Mouse (Mus musculus) hindbrain, embryonic 13.5 days (tissue): ENCODE data around the gene Gfap. TPM values are rescaled to one million over a fixed set of nuclear protein-coding genes. Genes with fewer than 3 reads are reported as not detected.

ENCODE experiments used
- ATAC-seq: fragments of 200-750 bp; cut with Nextera tagmentation; 2 replicates; pipeline ENCODE4 v1.8.0; 2017; ENCODE audit warnings: moderate TSS enrichment; ENCODE audit not compliant: low FRiP score
- H3K27ac ChIP-seq: fragments of 300-500 bp; sonication (generic); 2 replicates; pipeline ENCODE4 v1.5.1; 2015; ENCODE audit warnings: inconsistent platforms, mild to moderate bottlenecking, moderate library complexity
- H3K27me3 ChIP-seq: fragments of 300-500 bp; sonication (generic); 2 replicates; pipeline ENCODE4 v1.6.1; 2015; ENCODE audit warnings: mild to moderate bottlenecking, inconsistent platforms
- H3K36me3 ChIP-seq: fragments of 300-500 bp; sonication (generic); 2 replicates; pipeline ENCODE4 v1.6.1; 2015; ENCODE audit warnings: mild to moderate bottlenecking, inconsistent platforms
- H3K4me1 ChIP-seq: fragments of 300-500 bp; sonication (generic); replicated peaks from 2 replicates; pipeline ENCODE4 v1.6.1; 2015; ENCODE audit warnings: inconsistent platforms
- H3K4me2 ChIP-seq: fragments of 300-500 bp; sonication (generic); 2 replicates; pipeline ENCODE4 v1.6.1; 2015; ENCODE audit warnings: inconsistent platforms, mild to moderate bottlenecking, moderate library complexity
- H3K4me3 ChIP-seq: fragments of 300-500 bp; sonication (generic); 2 replicates; pipeline ENCODE4 v1.5.1; 2015; ENCODE audit warnings: mild to moderate bottlenecking, inconsistent platforms
- H3K9ac ChIP-seq: fragments of 300-500 bp; sonication (generic); 2 replicates; pipeline ENCODE4 v1.6.1; 2015; ENCODE audit warnings: mild to moderate bottlenecking, inconsistent platforms
- H3K9me3 ChIP-seq: fragments of 300-500 bp; sonication (generic); 2 replicates; pipeline ENCODE4 v1.6.1; 2016; ENCODE audit warnings: inconsistent platforms
- WGBS: fragments of 180-500 bp; shearing (Covaris S2); methylation state at CpG from one replicate; pipeline ENCODE4 v1.1.7; 2015; 5-methylcytosine and 5-hydroxymethylcytosine counted together
- polyA plus RNA-seq: library from polyadenylated mRNA; unstranded; fragments of >200 nt; fragmentation: Nextera tagmentation; extraction: Ambion mirVana; gene quantifications from 2 replicates; pipeline ENCODE4 v1.2.1, GENCODE M21; 2015

Gene Gfap
- polyA plus RNA-seq, 1 experiment from 2014 or later = 0.18 TPM

DNA sequence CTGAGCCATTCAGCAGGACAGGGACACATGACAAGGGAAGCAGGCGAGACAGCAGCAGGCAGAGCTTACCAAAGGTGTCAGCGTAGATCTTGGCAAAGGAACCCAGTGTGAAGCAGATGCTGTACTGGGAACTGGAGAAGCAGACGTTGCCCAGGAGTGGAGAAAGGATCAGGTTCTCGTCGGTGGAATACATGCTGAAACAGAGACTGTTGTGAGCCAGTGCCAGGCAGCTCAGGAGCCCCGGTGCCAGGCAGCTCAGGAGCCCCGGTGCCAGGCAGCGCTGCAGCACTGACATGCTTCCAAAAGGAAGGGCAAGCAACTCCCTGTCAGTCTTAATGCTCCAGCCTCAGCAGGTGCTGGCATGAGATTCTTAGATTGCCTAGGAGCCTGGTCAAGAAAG is 40.8 kb downstream of the Gfap start:
- Histone ChIP-seq H3K36me3 (peaks cover 91% of the 10 kb centered on the region), H3K4me2 (no peak overlapping the region), H3K27me3 (no peaks in the 10 kb centered on the region), H3K9me3 (no peaks in the 10 kb centered on the region), H3K4me3 (no peak overlapping the region), H3K27ac (no peak overlapping the region), H3K9ac (no peak overlapping the region), H3K4me1 (no peaks in the 10 kb centered on the region)
- 95% methylated on average over 8 of the region's 8 CpGs for WGBS
- no peak for ATAC-seq

DNA sequence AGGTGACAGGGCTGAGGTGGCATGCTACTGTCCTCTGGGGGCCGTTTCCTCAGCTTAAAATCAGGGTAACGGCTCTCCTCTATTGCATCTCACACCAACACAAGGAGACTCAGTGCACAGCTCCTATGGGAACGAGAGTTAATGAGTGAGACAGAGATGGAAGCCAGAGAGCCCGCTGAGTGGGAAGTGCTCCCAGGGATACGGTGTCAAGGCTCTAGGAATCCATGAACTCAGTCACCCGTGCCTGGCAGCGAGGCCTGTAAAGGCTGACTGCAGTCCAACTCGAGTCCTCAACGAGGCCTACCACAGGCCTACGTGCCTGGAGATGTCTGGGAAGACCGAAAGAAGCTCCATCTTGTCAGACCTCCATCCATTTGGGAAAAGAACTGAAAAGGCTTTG is 41.8 kb downstream of the Gfap start:
- Histone ChIP-seq H3K27ac (no peak overlapping the region), H3K27me3 (no peaks in the 10 kb centered on the region), H3K4me2 (no peak overlapping the region), H3K9ac (no peak overlapping the region), H3K4me1 (no peaks in the 10 kb centered on the region), H3K36me3 (peaks cover 97% of the 10 kb centered on the region), H3K4me3 (no peak overlapping the region), H3K9me3 (no peaks in the 10 kb centered on the region)
- 82% methylated on average over 11 of the region's 11 CpGs for WGBS
- no peak for ATAC-seq

DNA sequence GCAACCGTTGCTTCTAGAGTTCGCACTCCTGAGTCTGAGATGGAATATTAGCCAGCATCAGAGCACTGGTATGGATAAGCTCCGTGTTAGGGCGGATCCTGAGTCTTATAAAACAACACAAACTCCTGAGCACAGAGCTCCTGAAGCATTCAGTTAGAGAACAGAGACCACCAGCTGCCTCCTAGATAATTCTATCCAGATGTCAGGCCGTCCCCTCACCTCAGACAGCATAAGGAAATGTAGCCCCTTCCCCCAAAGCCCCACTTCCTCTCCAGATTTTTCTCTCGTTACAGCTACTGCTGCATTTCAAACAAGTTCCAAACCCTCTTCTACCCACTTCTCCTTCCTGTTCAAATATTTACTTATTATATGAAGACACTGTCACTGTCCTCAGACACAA is 44.8 kb downstream of the Gfap start:
- Histone ChIP-seq H3K9me3 (no peaks in the 10 kb centered on the region), H3K27ac (no peak overlapping the region), H3K36me3 (peaks cover 95% of the 10 kb centered on the region), H3K9ac (no peak overlapping the region), H3K4me2 (no peak overlapping the region), H3K27me3 (no peaks in the 10 kb centered on the region), H3K4me3 (no peak overlapping the region), H3K4me1 (no peaks in the 10 kb centered on the region)
- no peak for ATAC-seq
- 86% methylated on average over 6 of the region's 6 CpGs for WGBS

DNA sequence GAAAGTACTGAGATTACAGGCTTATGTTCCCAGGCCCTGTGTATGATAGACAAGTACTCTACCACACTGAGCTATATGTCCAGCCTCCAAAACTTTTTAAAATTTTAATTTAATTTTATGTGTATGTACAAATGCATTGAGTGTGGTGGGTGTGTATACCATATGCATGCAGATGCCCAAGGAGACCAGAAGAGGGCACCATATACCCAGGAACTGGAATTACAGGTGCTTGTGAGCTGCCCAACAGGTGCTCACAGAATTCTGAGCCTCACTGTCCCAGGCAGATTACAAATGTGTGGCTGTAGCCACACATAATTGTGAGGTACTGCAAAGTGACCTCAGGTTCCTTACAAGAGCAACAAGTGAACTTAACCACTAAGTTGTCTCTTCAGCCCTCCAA is 47.0 kb downstream of the Gfap start:
- H3K9ac ChIP-seq = no peak overlapping the region
- no peaks in the 10 kb centered on the region for H3K27me3 ChIP-seq
- H3K4me1 ChIP-seq = no peaks in the 10 kb centered on the region
- no peak overlapping the region for H3K4me2 ChIP-seq
- peaks cover 95% of the 10 kb centered on the region for H3K36me3 ChIP-seq
- no peaks in the 10 kb centered on the region for H3K9me3 ChIP-seq
- H3K4me3 ChIP-seq = no peak overlapping the region
- H3K27ac ChIP-seq = no peak overlapping the region
- ATAC-seq = no peak

DNA sequence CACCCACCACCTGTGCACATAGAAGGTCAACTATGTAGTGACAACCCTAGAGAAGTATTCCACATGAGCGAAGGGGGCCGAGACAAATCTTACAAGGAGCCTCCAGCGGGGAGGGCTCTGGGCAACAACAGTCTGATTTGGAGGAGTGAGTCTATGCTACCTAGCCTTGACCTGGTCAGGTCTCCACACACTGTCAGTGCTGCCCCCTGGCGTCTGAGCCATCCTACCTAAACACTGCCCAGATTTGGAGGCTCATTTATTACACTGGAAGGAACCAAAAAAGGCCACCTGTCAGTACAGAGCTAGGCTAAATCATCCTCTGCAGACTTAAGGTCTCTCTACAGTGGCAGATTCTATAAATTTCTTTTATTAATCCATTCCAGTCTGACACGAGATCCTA is 48.8 kb downstream of the Gfap start:
- Histone ChIP-seq H3K4me3 (no peak overlapping the region), H3K27ac (no peak overlapping the region), H3K27me3 (no peaks in the 10 kb centered on the region), H3K9me3 (no peaks in the 10 kb centered on the region), H3K4me2 (no peak overlapping the region), H3K9ac (no peak overlapping the region), H3K4me1 (no peaks in the 10 kb centered on the region), H3K36me3 (peaks cover 96% of the 10 kb centered on the region)
- WGBS = 68% methylated on average over 5 of the region's 5 CpGs
- ATAC-seq = no peak

- no peak overlapping the region for H3K9ac ChIP-seq
- H3K36me3 ChIP-seq = peaks cover 100% of the 10 kb centered on the region
- no peak overlapping the region for H3K27ac ChIP-seq
- no peaks in the 10 kb centered on the region for H3K27me3 ChIP-seq
- 87% methylated on average over 10 of the region's 10 CpGs for WGBS
- no peak overlapping the region for H3K4me3 ChIP-seq
- H3K4me1 ChIP-seq = no peaks in the 10 kb centered on the region
- no peak for ATAC-seq
- H3K4me2 ChIP-seq = no peak overlapping the region
- H3K9me3 ChIP-seq = no peaks in the 10 kb centered on the region
These were observed 54.8 kb downstream of the Gfap start for GRCm38 (mm10) chr11:102845926-102846325.

- 0 out of 2 replicates have a peak overlapping the region, but pooled peaks have one; percentile 19 for H3K27ac ChIP-seq
- no peak for ATAC-seq
These were observed 62.0 kb downstream of the Gfap start for GRCm38 (mm10) chr11:102838616-102839150.

GRCm38 (mm10) chr11:102838126-102838525 is 62.6 kb downstream of the Gfap start:
- WGBS = 84% methylated on average over 2 of the region's 2 CpGs
- H3K27me3 ChIP-seq = no peaks in the 10 kb centered on the region
- H3K27ac ChIP-seq = no peak overlapping the region
- peaks cover 69% of the 10 kb centered on the region for H3K36me3 ChIP-seq
- no peaks in the 10 kb centered on the region for H3K9me3 ChIP-seq
- H3K4me3 ChIP-seq = no peak overlapping the region
- no peak for ATAC-seq
- 0 out of 2 replicates have a peak, but pooled peaks cover 3% of the 10 kb centered on the region for H3K4me1 ChIP-seq
- no peak overlapping the region for H3K4me2 ChIP-seq
- H3K9ac ChIP-seq = no peak overlapping the region

More at GRCm38 (mm10) chr11:102838616-102839150, 62.0 kb downstream of the Gfap start:
- Histone ChIP-seq H3K9me3 (no peaks in the 10 kb centered on the region), H3K36me3 (peaks cover 75% of the 10 kb centered on the region), H3K4me3 (no peak overlapping the region), H3K4me2 (no peak overlapping the region), H3K4me1 (0 out of 2 replicates have a peak, but pooled peaks cover 3% of the 10 kb centered on the region), H3K9ac (no peak overlapping the region), H3K27me3 (no peaks in the 10 kb centered on the region)
- WGBS = 92% methylated on average over 9 of the region's 9 CpGs

DNA sequence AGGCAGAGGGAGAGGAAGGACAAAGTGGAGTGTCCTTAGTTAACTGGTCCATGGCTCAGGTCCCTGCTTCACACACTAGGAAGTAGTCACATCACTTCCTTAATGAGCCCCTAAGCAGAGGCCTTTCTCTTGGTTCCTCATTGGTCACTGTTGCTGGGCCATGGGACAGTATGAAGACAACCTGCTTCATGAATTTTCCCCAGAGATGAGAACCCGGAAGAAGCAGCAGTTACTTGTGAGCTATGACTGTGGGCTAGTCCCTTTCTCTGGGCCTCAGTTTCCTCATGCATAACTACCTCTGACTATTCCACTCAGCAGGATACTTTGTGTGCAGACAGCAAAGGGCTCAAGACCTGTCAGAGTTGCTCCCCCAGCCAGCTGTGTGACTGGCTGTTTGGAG is 63.3 kb downstream of the Gfap start:
- Histone ChIP-seq H3K9me3 (no peaks in the 10 kb centered on the region), H3K4me2 (no peak overlapping the region), H3K36me3 (peaks cover 62% of the 10 kb centered on the region), H3K27me3 (no peaks in the 10 kb centered on the region), H3K9ac (no peak overlapping the region), H3K27ac (peak overlapping the region; percentile 18; the same call in 1 of the 2 replicates), H3K4me1 (0 out of 2 replicates have a peak, but pooled peaks cover 3% of the 10 kb centered on the region), H3K4me3 (no peak overlapping the region)
- no peak for ATAC-seq
- 96% methylated on average over 1 of the region's 1 CpGs for WGBS

Other genes starting within 250 kb of the Gfap start
- gene Meioc, start 237.2 kb downstream of the Gfap start, polyA plus RNA-seq = 0.04 and 0.18 TPM in 2 replicates
- 38.4 and 39.4 TPM in 2 replicates for gene Ccdc43, start 203.1 kb downstream of the Gfap start, polyA plus RNA-seq
- gene Adam11, start 139.5 kb downstream of the Gfap start, polyA plus RNA-seq = 27.6 and 35.7 TPM in 2 replicates
- 43.8 and 44.8 TPM in 2 replicates for gene Gjc1, start 81.2 kb downstream of the Gfap start, polyA plus RNA-seq
- gene Higd1b, start 65.1 kb downstream of the Gfap start, polyA plus RNA-seq = 2.4 and 4.2 TPM in 2 replicates
- 149 and 151 TPM in 2 replicates for gene Eftud2, start 19.9 kb downstream of the Gfap start, polyA plus RNA-seq
- gene Ccdc103, start 19.7 kb downstream of the Gfap start, polyA plus RNA-seq = 2.0 TPM in 2 replicates
- gene Fam187a, start 15.7 kb downstream of the Gfap start, polyA plus RNA-seq = not detected in 2 replicates
- 2.4 and 2.6 TPM in 2 replicates for gene Kif18b, start 24.2 kb upstream of the Gfap start, polyA plus RNA-seq
- gene C1ql1, start 45.8 kb upstream of the Gfap start, polyA plus RNA-seq = 5.2 and 5.7 TPM in 2 replicates
- gene Nmt1, start 127.3 kb upstream of the Gfap start, polyA plus RNA-seq = 37.8 and 44.5 TPM in 2 replicates
- gene Dcakd, start 127.4 kb upstream of the Gfap start, polyA plus RNA-seq = 164 and 165 TPM in 2 replicates
- gene Plcd3, start 200.7 kb upstream of the Gfap start, polyA plus RNA-seq = 1.5 and 1.9 TPM in 2 replicates
- gene Acbd4, start 200.8 kb upstream of the Gfap start, polyA plus RNA-seq = 7.3 and 9.0 TPM in 2 replicates
- 3.6 and 4.3 TPM in 2 replicates for gene Hexim1, start 215.3 kb upstream of the Gfap start, polyA plus RNA-seq
- 21.3 and 22.3 TPM in 2 replicates for gene Hexim2, start 231.5 kb upstream of the Gfap start, polyA plus RNA-seq